Mouse (Mus musculus): Measurements from ENCODE around the gene 4930432M17Rik.

The 4930432M17Rik gene

DNA sequence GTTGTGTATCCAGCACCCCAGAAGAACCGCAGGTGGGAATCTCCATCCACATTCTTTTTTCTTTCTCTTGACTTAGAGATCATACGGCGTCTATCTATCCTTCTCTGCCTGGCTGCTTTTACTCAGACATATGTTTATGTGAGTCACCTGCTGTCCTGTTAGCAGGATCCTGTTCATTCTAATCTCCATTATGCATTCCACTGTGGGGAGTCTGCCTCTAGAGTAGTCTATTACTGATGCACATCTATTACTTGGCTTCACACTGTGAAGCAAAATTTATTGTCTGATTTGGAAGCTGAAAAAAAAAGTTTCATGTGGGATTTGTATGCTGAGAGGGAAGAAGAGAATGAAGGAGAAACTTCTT lies 33.3 kb downstream of the 4930432M17Rik start:
- in situ Hi-C loops (cut with MboI; ENCODE audit: unreplicated experiment in 2 of 2) = no loop called here

- in situ Hi-C loops (cut with MboI; ENCODE audit: unreplicated experiment in 2 of 2) = no loop called here
These were observed 35.5 kb downstream of the 4930432M17Rik start for GRCm38 (mm10) chr3:121706087-121706486.

- in situ Hi-C loops (cut with MboI; ENCODE audit: unreplicated experiment in 2 of 2) = no loop called here
These were observed 36.5 kb downstream of the 4930432M17Rik start for GRCm38 (mm10) chr3:121707106-121707505.

- in situ Hi-C loops (cut with MboI; ENCODE audit: unreplicated experiment in 2 of 2) = no loop called here
These were observed 40.5 kb downstream of the 4930432M17Rik start for GRCm38 (mm10) chr3:121710894-121711531.

DNA sequence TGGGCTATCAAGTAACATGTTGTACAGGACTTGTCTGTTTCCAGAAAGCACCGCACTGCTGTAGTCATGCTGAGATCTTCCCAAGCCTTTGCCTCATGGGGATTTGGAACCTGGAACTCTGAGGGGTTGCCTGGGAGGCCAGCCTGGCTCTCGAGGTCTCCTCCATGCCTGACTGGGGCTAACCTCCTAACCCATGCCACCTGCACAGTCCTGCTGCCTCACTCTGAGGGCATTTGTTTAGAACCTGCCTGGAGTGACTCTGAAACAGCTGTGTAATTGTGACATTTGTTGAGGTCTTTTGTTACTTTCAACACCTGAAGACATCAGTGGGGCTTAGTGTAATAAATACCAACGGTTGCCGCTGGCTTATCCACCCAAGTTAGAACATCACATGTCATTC lies 41.7 kb downstream of the 4930432M17Rik start:
- in situ Hi-C loops (cut with MboI; ENCODE audit: unreplicated experiment in 2 of 2) = no loop called here

DNA sequence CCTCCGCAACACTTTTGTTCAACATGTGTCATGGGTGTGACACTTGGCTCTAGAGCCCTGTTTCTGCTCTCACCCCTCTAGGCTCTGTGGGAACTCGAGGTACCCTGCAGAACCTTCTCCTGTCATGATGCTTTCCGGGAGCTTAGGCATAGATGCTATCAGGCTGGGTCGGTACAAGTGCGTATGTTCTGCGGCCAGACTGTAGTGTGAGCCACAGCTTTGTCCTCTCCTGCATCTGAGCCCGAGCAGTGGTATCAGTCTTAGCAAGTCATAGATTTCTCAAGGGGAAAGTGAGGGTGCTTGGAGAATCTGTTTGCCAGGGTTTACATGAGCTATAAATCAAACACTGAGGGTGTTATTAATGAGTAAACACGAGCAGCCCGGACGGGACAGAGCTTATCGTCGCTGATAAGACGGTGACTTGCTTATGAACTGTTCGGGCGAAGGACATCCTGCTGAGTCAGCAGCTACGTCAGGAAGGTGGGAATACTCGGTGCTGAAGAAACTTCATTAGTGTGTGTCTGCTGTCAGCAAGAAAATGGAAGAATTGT lies 42.7 kb downstream of the 4930432M17Rik start:
- in situ Hi-C loops (cut with MboI; ENCODE audit: unreplicated experiment in 2 of 2) = no loop called here

DNA sequence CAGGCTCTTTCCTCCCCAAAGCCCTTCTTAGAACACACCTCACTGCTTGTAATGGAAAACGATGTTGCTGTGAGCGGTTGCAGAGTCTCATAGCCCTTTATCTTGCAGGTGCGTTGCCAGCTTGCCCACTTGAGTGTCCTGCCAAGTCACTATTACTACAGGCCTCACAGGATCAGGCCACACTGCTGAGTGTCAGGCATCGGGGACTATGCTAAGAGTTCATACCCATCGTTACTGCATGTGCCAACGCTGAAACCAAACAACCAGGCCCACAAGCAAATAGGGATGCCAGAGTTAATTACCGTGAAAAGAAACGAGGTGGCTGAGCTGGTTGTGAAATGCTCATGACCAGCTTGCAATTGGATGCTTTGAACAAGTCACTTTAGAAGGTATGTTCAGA lies 43.3 kb downstream of the 4930432M17Rik start:
- in situ Hi-C loops (cut with MboI; ENCODE audit: unreplicated experiment in 2 of 2) = no loop called here

DNA sequence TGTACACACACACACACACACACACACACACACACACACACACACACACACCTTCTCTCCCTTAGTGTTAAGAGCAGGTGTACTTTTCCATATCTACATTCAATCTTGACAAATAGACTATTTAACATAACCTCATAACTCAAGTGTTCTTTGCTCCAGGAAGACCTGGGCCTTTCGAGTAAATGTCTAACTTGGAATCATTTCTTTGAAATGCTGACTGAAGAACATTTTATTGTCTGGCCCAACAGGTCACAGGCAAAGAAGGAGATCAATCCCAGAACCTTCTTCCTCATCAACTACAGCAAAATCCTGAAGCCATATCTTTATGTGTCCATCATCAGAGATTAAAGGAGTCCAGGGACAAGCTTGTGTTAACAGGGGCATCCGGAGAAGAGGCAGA lies 43.9 kb downstream of the 4930432M17Rik start:
- in situ Hi-C loops (cut with MboI; ENCODE audit: unreplicated experiment in 2 of 2) = no loop called here

DNA sequence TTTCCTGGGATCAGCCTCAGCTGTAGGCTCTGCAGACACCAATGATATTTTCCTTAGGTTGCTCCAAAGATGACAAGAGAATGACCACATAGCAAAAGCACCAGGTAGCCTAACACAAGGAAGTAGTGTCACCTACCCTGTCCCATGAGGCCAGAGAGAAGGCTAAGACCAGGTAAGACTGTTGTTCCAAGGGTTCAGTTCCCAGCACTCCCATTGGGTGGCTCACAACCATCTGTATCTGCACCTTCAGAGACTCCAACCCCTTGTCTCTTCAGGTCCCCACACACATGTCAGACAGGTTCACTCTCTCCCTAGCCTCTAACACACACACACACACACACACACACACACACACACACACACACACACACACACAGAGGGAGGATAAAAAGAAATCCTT lies 44.8 kb downstream of the 4930432M17Rik start:
- in situ Hi-C loops (cut with MboI; ENCODE audit: unreplicated experiment in 2 of 2) = no loop called here

DNA sequence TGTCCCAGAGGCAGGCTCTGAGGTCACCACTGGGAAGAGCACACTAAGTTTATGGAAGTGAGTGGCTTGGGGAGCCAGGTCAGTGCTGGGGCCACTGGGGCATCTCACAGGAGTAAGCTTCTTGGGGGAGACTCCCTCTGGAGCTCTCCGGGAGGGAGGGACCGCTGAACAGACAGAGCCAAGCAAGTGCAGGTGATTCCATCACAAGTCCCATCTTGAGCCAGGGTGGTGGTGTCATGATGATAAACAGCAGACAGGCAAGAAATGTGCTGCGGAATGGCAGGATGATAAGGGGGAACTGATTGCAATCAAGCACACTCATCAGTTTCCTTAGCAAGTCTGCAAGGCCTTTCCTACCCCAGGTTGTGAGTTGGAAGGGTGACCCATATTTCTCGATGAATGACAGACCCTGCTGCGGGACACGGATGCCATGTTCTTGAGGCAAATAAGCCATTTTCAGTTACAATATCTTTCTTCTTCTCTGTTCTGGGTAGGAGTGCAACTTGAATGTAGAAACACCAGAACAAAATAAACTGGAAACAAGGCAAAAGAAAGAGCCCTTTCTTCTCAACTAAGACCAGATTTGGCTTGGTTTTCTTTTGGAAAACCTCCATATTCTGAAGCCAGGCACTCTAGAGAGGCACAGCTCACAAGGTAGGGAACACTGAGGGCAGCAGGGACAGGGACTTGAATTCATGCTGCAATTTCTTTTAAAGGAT lies 45.3 kb downstream of the 4930432M17Rik start:
- in situ Hi-C loops (cut with MboI; ENCODE audit: unreplicated experiment in 2 of 2) = no loop called here

DNA sequence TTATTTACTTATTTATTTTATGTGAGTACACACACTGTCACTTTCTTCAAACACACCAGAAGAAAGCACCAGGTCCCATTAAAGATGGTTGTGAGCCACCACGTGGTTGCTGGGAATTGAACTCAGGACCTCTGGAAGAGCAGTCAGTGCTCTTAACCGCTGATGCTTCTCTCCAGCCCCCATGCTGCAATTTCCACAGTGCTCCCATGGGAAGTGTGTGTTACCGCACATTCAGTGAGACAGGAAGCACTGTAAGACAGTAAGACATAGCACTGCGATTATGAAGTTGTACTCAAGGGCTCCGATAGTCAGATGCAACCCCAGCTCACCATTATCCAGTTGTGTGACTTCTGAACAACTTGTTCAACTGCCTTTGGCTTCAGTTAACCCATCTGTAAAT lies 45.9 kb downstream of the 4930432M17Rik start:
- in situ Hi-C loops (cut with MboI; ENCODE audit: unreplicated experiment in 2 of 2) = no loop called here

- in situ Hi-C loops (cut with MboI; ENCODE audit: unreplicated experiment in 2 of 2) = no loop called here
These were observed 48.1 kb downstream of the 4930432M17Rik start for GRCm38 (mm10) chr3:121718679-121719078.

- in situ Hi-C loops (cut with MboI; ENCODE audit: unreplicated experiment in 2 of 2) = no loop called here
These were observed 49.1 kb downstream of the 4930432M17Rik start for GRCm38 (mm10) chr3:121719701-121720100.

GRCm38 (mm10) chr3:121720801-121721690 lies 50.5 kb downstream of the 4930432M17Rik start:
- in situ Hi-C loops (cut with MboI; ENCODE audit: unreplicated experiment in 2 of 2) = no loop called here

DNA sequence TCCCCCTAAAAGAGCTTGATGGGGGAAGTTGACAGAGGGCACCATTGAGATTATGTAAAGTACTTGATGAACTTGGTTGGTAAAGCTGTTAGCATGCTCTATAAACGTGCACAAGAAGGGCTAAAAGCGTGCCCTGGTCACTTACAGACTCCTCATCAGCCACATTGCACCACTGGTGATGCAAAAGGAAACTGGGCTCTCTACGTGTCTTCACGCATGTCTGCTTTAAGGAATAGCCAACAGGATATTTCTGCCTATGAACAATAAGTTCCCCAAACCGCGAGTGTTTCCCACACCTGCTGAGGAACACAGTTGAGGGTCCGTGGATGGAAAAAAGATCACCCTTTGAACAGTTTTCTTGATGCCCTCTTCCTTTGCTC lies 51.1 kb downstream of the 4930432M17Rik start:
- in situ Hi-C loops (cut with MboI; ENCODE audit: unreplicated experiment in 2 of 2) = no loop called here

- in situ Hi-C loops (cut with MboI; ENCODE audit: unreplicated experiment in 2 of 2) = no loop called here
These were observed 52.6 kb downstream of the 4930432M17Rik start, which contains the start of gene F3 for GRCm38 (mm10) chr3:121722971-121723844. Gene F3, plus strand, starts transcription at chr3:121723537.

GRCm38 (mm10) chr3:121723968-121724524 lies 53.5 kb downstream of the 4930432M17Rik start:
- in situ Hi-C loops (cut with MboI; ENCODE audit: unreplicated experiment in 2 of 2) = no loop called here

DNA sequence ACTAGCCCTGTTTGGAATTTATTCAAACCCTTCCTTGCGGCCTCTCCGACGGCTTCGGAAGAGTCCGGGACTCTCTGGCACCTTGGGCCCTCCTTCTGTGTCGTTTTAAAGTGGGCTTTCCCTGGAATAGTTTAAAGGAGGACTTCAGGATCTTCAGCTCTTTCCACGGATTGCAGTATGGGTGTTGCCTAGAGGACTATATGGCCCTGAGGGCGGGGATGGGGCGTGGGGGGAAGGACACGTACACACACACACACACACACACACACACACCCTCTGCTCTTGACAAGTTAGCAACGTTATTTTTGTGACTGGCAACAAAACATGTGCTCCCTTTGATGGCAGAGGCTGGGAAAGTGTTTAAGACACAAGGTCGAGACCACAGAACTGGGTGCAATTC lies 54.0 kb downstream of the 4930432M17Rik start:
- in situ Hi-C loops (cut with MboI; ENCODE audit: unreplicated experiment in 2 of 2) = no loop called here

DNA sequence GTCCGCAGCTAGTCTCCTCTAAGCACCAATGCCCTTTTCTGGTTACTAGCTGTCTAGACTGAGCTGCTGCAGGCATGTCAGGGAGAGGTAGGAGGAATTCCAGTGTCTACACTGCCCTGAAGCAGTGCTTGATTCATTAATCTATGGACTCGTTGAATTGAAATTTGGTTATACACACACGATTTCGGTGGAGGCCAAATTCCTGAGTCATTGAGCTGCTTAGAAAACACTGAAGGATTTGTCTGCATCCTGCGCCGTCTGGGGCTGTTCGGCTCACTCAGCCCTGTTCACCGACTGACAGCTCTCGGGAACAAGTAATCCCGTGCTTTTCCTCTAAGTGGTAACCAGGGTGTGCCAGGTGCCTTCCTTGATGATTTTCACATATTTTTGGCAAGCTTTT lies 55.1 kb downstream of the 4930432M17Rik start:
- in situ Hi-C loops (cut with MboI; ENCODE audit: unreplicated experiment in 2 of 2) = no loop called here

- in situ Hi-C loops (cut with MboI; ENCODE audit: unreplicated experiment in 2 of 2) = loop anchor here (10.0 kb wide), 4 partner anchors 195 to 565 kb away; partner anchors contain the start of genes Rwdd3 (in 1 of the 2) and Slc44a3 (in 1 of the 2)
These were observed 59.1 kb downstream of the 4930432M17Rik start for GRCm38 (mm10) chr3:121729678-121730077.
